Mouse (Mus musculus) embryonic facial prominence, embryonic 14.5 days (tissue): ENCODE results near the gene Nin. TPM values are rescaled to one million over a fixed set of nuclear protein-coding genes. Genes with fewer than 3 reads are reported as not detected.

Experiments
- ATAC-seq: fragments of 200-750 bp; cut with Nextera tagmentation; 2 replicates; pipeline ENCODE4 v1.8.0; 2017; ENCODE audit warnings: low read depth, moderate number of reproducible peaks, moderate TSS enrichment
- DNase-seq: peaks from one replicate; pipeline ENCODE4 v3.0.0-alpha.2; 2015; ENCODE audit warnings: low spot score
- H3K27ac ChIP-seq: fragments of 300-500 bp; sonication (generic); replicated peaks from 2 replicates; pipeline ENCODE4 v1.5.1; 2014; ENCODE audit warnings: low read depth, mild to moderate bottlenecking, low read length, moderate library complexity
- H3K27me3 ChIP-seq: fragments of 300-500 bp; sonication (generic); replicated peaks from 2 replicates; pipeline ENCODE4 v1.6.1; 2014; ENCODE audit warnings: low read length; ENCODE audit not compliant: control insufficient read depth, insufficient read depth
- H3K36me3 ChIP-seq: fragments of 300-500 bp; sonication (generic); 2 replicates; pipeline ENCODE4 v1.6.1; 2014; ENCODE audit warnings: low read length, mixed read lengths; ENCODE audit not compliant: control insufficient read depth, insufficient read depth
- H3K4me1 ChIP-seq: fragments of 300-500 bp; sonication (generic); 2 replicates; pipeline ENCODE4 v1.6.1; 2014; ENCODE audit warnings: antibody characterized with exemption, low read length; ENCODE audit not compliant: control insufficient read depth, insufficient read depth
- H3K4me2 ChIP-seq: fragments of 300-500 bp; sonication (generic); 2 replicates; pipeline ENCODE4 v1.6.1; 2014; ENCODE audit warnings: low read depth, mild to moderate bottlenecking, low read length, moderate library complexity, mixed read lengths
- H3K4me3 ChIP-seq: fragments of 300-500 bp; sonication (generic); 2 replicates; pipeline ENCODE4 v1.5.1; 2014; ENCODE audit warnings: low read depth, mild to moderate bottlenecking, low read length
- H3K9ac ChIP-seq: fragments of 300-500 bp; sonication (generic); 2 replicates; pipeline ENCODE4 v1.6.1; 2014; ENCODE audit warnings: low read depth, mild to moderate bottlenecking, low read length, moderate library complexity, mixed read lengths
- H3K9me3 ChIP-seq: fragments of 300-500 bp; sonication (generic); 2 replicates; pipeline ENCODE4 v1.6.1; 2016; ENCODE audit warnings: low read length; ENCODE audit not compliant: control insufficient read depth
- WGBS: fragments of 180-500 bp; shearing (Covaris S2); extraction: QIAGEN DNeasy Blood & Tissue Kit; methylation state at CpG from one replicate; pipeline ENCODE4 v1.1.7; 2014; 5-methylcytosine and 5-hydroxymethylcytosine counted together
- polyA plus RNA-seq: library from polyadenylated mRNA; unstranded; fragments of >200 nt; fragmentation: Nextera tagmentation; extraction: Ambion mirVana; gene quantifications from 2 replicates; pipeline ENCODE4 v1.2.1, GENCODE M21; 2014

The Nin gene
- polyA plus RNA-seq, 1 experiment from 2014 or later = 19.2 TPM

DNA sequence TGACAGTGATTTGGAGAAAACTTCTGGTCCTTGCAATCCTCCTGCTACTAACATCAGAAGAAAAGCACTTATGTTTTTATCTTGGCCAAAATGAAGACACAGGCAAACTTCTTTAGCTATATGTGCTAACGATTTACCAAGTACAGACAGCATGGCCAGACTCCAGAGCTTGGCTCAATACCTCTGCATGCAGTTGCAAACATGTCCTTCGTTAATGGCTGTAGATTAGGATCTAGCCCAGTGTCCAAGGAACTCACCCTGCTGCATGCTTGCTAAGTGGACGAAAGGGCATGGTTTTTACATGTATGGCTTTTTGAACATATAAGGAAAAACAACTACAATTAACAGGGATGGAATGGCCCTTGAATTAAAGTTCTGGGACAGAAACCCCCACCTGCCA is 28.2 kb downstream of the Nin start:
- Histone ChIP-seq H3K9ac (no peak overlapping the region), H3K27me3 (no peaks in the 10 kb centered on the region), H3K4me1 (no peaks in the 10 kb centered on the region), H3K9me3 (0 out of 2 replicates have a peak, but pooled peaks cover 4% of the 10 kb centered on the region), H3K4me2 (no peak overlapping the region), H3K36me3 (peaks cover 9% of the 10 kb centered on the region; the same call in 1 of the 2 replicates), H3K4me3 (no peak overlapping the region), H3K27ac (no peak overlapping the region)
- no peak for ATAC-seq
- 88% methylated on average over 3 of the region's 3 CpGs for WGBS
- DNase-seq = no peak

GRCm38 (mm10) chr12:70084198-70084597 is 29.3 kb downstream of the Nin start:
- no peak overlapping the region for H3K4me3 ChIP-seq
- H3K36me3 ChIP-seq = peaks cover 6% of the 10 kb centered on the region; the same call in 1 of the 2 replicates
- ATAC-seq (no peak), DNase-seq (no peak)
- no peaks in the 10 kb centered on the region for H3K4me1 ChIP-seq
- no peak overlapping the region for H3K9ac ChIP-seq
- H3K27ac ChIP-seq = no peak overlapping the region
- H3K9me3 ChIP-seq = 0 out of 2 replicates have a peak, but pooled peaks cover 4% of the 10 kb centered on the region
- no peak overlapping the region for H3K4me2 ChIP-seq
- H3K27me3 ChIP-seq = no peaks in the 10 kb centered on the region
- WGBS = 87% methylated on average over 5 of the region's 5 CpGs

GRCm38 (mm10) chr12:70083737-70084136 is 29.8 kb downstream of the Nin start:
- WGBS = 92% methylated on average over 4 of the region's 4 CpGs
- ATAC-seq (no peak), DNase-seq (no peak)
- H3K4me1 ChIP-seq = no peaks in the 10 kb centered on the region
- H3K9me3 ChIP-seq = 0 out of 2 replicates have a peak, but pooled peaks cover 4% of the 10 kb centered on the region
- peaks cover 6% of the 10 kb centered on the region; the same call in 1 of the 2 replicates for H3K36me3 ChIP-seq
- H3K27me3 ChIP-seq = no peaks in the 10 kb centered on the region
- no peak overlapping the region for H3K27ac ChIP-seq
- H3K4me2 ChIP-seq = no peak overlapping the region
- no peak overlapping the region for H3K4me3 ChIP-seq
- H3K9ac ChIP-seq = no peak overlapping the region

- 0 out of 2 replicates have a peak, but pooled peaks cover 4% of the 10 kb centered on the region for H3K9me3 ChIP-seq
- peaks cover 6% of the 10 kb centered on the region for H3K36me3 ChIP-seq
- ATAC-seq = no peak
- H3K4me2 ChIP-seq = no peak overlapping the region
- H3K4me3 ChIP-seq = no peak overlapping the region
- 88% methylated on average over 3 of the region's 3 CpGs for WGBS
- DNase-seq = no peak
- no peak overlapping the region for H3K9ac ChIP-seq
- H3K4me1 ChIP-seq = no peaks in the 10 kb centered on the region
- no peaks in the 10 kb centered on the region for H3K27me3 ChIP-seq
- no peak overlapping the region for H3K27ac ChIP-seq
These were observed 30.5 kb downstream of the Nin start for GRCm38 (mm10) chr12:70082935-70083532.

GRCm38 (mm10) chr12:70082485-70082884 is 31.0 kb downstream of the Nin start:
- Histone ChIP-seq H3K4me2 (no peak overlapping the region), H3K36me3 (peaks cover 6% of the 10 kb centered on the region), H3K27me3 (no peaks in the 10 kb centered on the region), H3K9ac (no peak overlapping the region), H3K4me3 (no peak overlapping the region), H3K27ac (no peak overlapping the region), H3K9me3 (0 out of 2 replicates have a peak, but pooled peaks cover 4% of the 10 kb centered on the region), H3K4me1 (no peaks in the 10 kb centered on the region)
- DNase-seq (no peak), ATAC-seq (no peak)
- WGBS = 90% methylated on average over 9 of the region's 9 CpGs

GRCm38 (mm10) chr12:70078471-70079025 is 35.0 kb downstream of the Nin start:
- ATAC-seq = no peak
- no peaks in the 10 kb centered on the region for H3K4me1 ChIP-seq
- H3K4me2 ChIP-seq = no peak overlapping the region
- no peaks in the 10 kb centered on the region for H3K9me3 ChIP-seq
- WGBS = 78% methylated on average over 7 of the region's 7 CpGs
- no peak overlapping the region for H3K4me3 ChIP-seq
- no peak overlapping the region for H3K27ac ChIP-seq
- H3K9ac ChIP-seq = no peak overlapping the region
- H3K27me3 ChIP-seq = no peaks in the 10 kb centered on the region
- H3K36me3 ChIP-seq = peaks cover 15% of the 10 kb centered on the region; the same call in 1 of the 2 replicates
- no peak for DNase-seq

- Histone ChIP-seq H3K27me3 (no peaks in the 10 kb centered on the region), H3K4me3 (no peak overlapping the region), H3K36me3 (peaks cover 15% of the 10 kb centered on the region; the same call in 1 of the 2 replicates), H3K4me2 (no peak overlapping the region), H3K4me1 (no peaks in the 10 kb centered on the region), H3K27ac (no peak overlapping the region), H3K9me3 (no peaks in the 10 kb centered on the region), H3K9ac (no peak overlapping the region)
- ATAC-seq (no peak), DNase-seq (no peak)
- WGBS = 91% methylated on average over 11 of the region's 11 CpGs
These were observed 37.0 kb downstream of the Nin start for GRCm38 (mm10) chr12:70076493-70076892.

GRCm38 (mm10) chr12:70075001-70075400 is 38.5 kb downstream of the Nin start:
- H3K4me2 ChIP-seq = no peak overlapping the region
- ATAC-seq (no peak), DNase-seq (no peak)
- peaks cover 15% of the 10 kb centered on the region; the same call in 1 of the 2 replicates for H3K36me3 ChIP-seq
- H3K27me3 ChIP-seq = no peaks in the 10 kb centered on the region
- H3K9ac ChIP-seq = no peak overlapping the region
- H3K4me1 ChIP-seq = no peaks in the 10 kb centered on the region
- H3K9me3 ChIP-seq = no peaks in the 10 kb centered on the region
- WGBS = 91% methylated on average over 2 of the region's 2 CpGs
- H3K4me3 ChIP-seq = no peak overlapping the region
- no peak overlapping the region for H3K27ac ChIP-seq

DNA sequence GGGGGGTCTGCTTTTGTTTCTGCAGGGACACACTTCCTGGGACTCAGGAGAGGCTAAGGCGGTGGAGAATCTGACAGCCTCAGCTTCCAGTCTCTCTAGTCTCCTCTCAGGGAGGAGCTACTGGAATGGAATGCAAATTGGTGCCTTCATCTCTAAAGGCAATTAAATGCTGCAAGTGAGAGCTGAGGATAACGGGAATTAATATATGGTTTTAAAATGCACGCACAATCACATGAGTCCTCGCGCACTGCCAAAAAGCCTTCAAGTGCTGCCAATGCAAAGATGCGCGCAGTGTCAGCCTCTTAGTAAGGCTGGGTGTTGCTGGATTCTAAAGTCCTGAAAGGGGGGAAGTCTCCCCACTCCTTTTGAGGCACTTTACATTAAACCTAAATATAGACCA is 42.6 kb downstream of the Nin start:
- H3K27me3 ChIP-seq = no peaks in the 10 kb centered on the region
- ATAC-seq (no peak), DNase-seq (peak; percentile 10)
- H3K36me3 ChIP-seq = no peaks in the 10 kb centered on the region
- H3K4me3 ChIP-seq = no peak overlapping the region
- H3K4me2 ChIP-seq = no peak overlapping the region
- H3K9me3 ChIP-seq = no peaks in the 10 kb centered on the region
- H3K4me1 ChIP-seq = peaks cover 9% of the 10 kb centered on the region; the same call in 1 of the 2 replicates
- no peak overlapping the region; the same call in 1 of the 2 replicates for H3K9ac ChIP-seq
- 72% methylated on average over 7 of the region's 7 CpGs for WGBS
- H3K27ac ChIP-seq = no peak overlapping the region
